Mouse (Mus musculus) hindbrain, embryonic 11.5 days (tissue): ENCODE results near the gene Klhl35. TPM values are rescaled to one million over a fixed set of nuclear protein-coding genes. Genes with fewer than 3 reads are reported as not detected.

ENCODE experiments used
- ATAC-seq: fragments of 200-750 bp; cut with Nextera tagmentation; 2 replicates; pipeline ENCODE4 v1.8.0; 2017; ENCODE audit warnings: mild to moderate bottlenecking, moderate TSS enrichment, moderate library complexity; ENCODE audit not compliant: low FRiP score
- DNase-seq: peaks from one replicate; pipeline ENCODE4 v3.0.0-alpha.2; 2015; ENCODE audit warnings: low spot score
- H3K27ac ChIP-seq: fragments of 300-500 bp; sonication (generic); 2 replicates; pipeline ENCODE4 v1.5.1; 2014; ENCODE audit warnings: mild to moderate bottlenecking, low read depth, low read length
- H3K27me3 ChIP-seq: fragments of 300-500 bp; sonication (generic); 2 replicates; pipeline ENCODE4 v1.6.1; 2014; ENCODE audit warnings: mild to moderate bottlenecking, low read length, moderate library complexity, mixed read lengths; ENCODE audit not compliant: control insufficient read depth, insufficient read depth
- H3K36me3 ChIP-seq: fragments of 300-500 bp; sonication (generic); 2 replicates; pipeline ENCODE4 v1.6.1; 2014; ENCODE audit warnings: mild to moderate bottlenecking, low read length, moderate library complexity, mixed read lengths; ENCODE audit not compliant: control insufficient read depth, insufficient read depth
- H3K4me1 ChIP-seq: fragments of 300-500 bp; sonication (generic); replicated peaks from 2 replicates; pipeline ENCODE4 v1.6.1; 2014; ENCODE audit warnings: low read length, mixed read lengths; ENCODE audit not compliant: control insufficient read depth, insufficient read depth
- H3K4me2 ChIP-seq: fragments of 300-500 bp; sonication (generic); replicated peaks from 2 replicates; pipeline ENCODE4 v1.6.1; 2014; ENCODE audit warnings: mild to moderate bottlenecking, low read depth, low read length
- H3K4me3 ChIP-seq: fragments of 300-500 bp; sonication (generic); 2 replicates; pipeline ENCODE4 v1.5.1; 2014; ENCODE audit warnings: low read depth, low read length
- H3K9ac ChIP-seq: fragments of 300-500 bp; sonication (generic); 2 replicates; pipeline ENCODE4 v1.6.1; 2014; ENCODE audit warnings: low read depth, low read length
- H3K9me3 ChIP-seq: fragments of 300-500 bp; sonication (generic); 2 replicates; pipeline ENCODE4 v1.6.1; 2016; ENCODE audit warnings: low read length; ENCODE audit not compliant: control insufficient read depth
- WGBS: fragments of 180-500 bp; shearing (Covaris S2); extraction: QIAGEN DNeasy Blood & Tissue Kit; methylation state at CpG from one replicate; pipeline ENCODE4 v1.1.7; 2014; 5-methylcytosine and 5-hydroxymethylcytosine counted together
- polyA plus RNA-seq: library from polyadenylated mRNA; unstranded; fragments of >200 nt; fragmentation: Nextera tagmentation; extraction: Ambion mirVana; gene quantifications from 2 replicates; pipeline ENCODE4 v1.2.1, GENCODE M21; 2014

The Klhl35 gene
- polyA plus RNA-seq, 1 experiment from 2014 or later = 30.3 TPM

DNA sequence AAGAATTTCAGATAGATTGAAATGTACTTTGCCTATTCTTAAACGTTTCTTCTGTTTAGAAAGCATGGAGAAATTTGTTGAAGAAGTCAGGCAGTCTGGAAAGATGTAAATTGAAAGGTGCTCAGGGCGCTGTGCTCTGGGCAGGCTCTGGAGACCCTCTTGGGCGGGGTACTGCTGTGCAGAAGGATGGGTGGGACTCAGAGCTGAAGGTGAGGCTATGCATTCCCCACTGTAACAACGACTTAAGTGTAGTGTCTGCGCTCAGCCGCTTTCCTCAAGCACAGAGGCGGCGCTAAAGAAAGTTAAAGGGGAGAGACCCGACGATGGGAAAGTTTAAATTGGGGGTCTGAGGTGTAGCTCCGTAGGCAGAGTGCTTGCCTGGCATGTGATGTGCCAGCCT, 35.6 kb upstream of the Klhl35 start:
- Histone ChIP-seq H3K9ac (no peak overlapping the region), H3K4me1 (no peaks in the 10 kb centered on the region; the same call in 1 of the 2 replicates), H3K27ac (no peak overlapping the region), H3K9me3 (no peaks in the 10 kb centered on the region), H3K4me2 (no peak overlapping the region), H3K4me3 (no peak overlapping the region), H3K27me3 (no peaks in the 10 kb centered on the region), H3K36me3 (no peaks in the 10 kb centered on the region)
- WGBS = 77% methylated on average over 11 of the region's 11 CpGs
- DNase-seq (no peak), ATAC-seq (no peak)

GRCm38 (mm10) chr7:99432248-99432647, 33.6 kb upstream of the Klhl35 start:
- Histone ChIP-seq H3K4me2 (no peak overlapping the region), H3K9ac (no peak overlapping the region), H3K4me3 (no peak overlapping the region), H3K4me1 (peaks cover 7% of the 10 kb centered on the region), H3K27ac (no peak overlapping the region), H3K27me3 (no peaks in the 10 kb centered on the region), H3K36me3 (no peaks in the 10 kb centered on the region), H3K9me3 (no peaks in the 10 kb centered on the region)
- DNase-seq (no peak), ATAC-seq (no peak; the same call in 1 of the 2 replicates)
- 74% methylated on average over 14 of the region's 14 CpGs for WGBS

- Histone ChIP-seq H3K9ac (no peak overlapping the region), H3K27ac (no peak overlapping the region)
- WGBS = 88% methylated on average over 6 of the region's 6 CpGs
Measured at GRCm38 (mm10) chr7:99432863-99433262, 32.9 kb upstream of the Klhl35 start.

DNA sequence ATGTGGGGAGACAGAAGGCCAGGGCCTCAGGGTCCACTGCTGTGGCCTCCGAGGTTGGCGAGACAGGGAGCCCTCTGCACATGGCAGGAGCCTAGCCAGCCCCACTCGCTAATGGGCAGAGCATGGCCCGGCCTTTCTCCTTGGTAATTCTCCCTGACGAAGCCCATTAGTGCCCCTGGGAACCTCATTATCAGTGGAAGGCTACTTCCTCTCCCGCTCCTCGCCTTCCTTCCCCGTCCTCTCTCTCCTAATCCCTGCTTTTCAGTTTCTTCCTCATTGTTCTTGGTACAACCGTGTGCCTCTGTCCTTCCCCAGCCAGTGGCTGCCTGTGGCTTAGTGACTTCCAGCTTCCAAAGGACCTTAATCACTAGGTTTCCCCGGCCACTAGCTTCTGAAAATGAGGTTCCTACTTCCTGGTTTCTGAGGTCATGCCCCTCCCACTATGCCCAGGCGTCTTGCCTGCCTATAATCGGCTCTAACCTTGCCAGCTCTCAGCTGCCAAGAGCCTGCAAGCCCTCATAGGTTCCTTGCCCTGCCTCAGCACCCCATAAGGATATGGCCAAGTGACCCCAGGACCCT, 31.0 kb upstream of the Klhl35 start:
- Histone ChIP-seq H3K4me2 (no peak overlapping the region), H3K4me1 (peaks cover 7% of the 10 kb centered on the region), H3K27ac (no peak overlapping the region), H3K36me3 (no peaks in the 10 kb centered on the region), H3K27me3 (no peaks in the 10 kb centered on the region), H3K9me3 (no peaks in the 10 kb centered on the region), H3K4me3 (no peak overlapping the region), H3K9ac (no peak overlapping the region)
- WGBS = 52% methylated on average over 12 of the region's 12 CpGs
- ATAC-seq (no peak), DNase-seq (no peak)

More at GRCm38 (mm10) chr7:99432863-99433262, 32.9 kb upstream of the Klhl35 start:
- Histone ChIP-seq H3K36me3 (no peaks in the 10 kb centered on the region), H3K27me3 (no peaks in the 10 kb centered on the region), H3K4me3 (no peak overlapping the region), H3K9me3 (no peaks in the 10 kb centered on the region), H3K4me2 (no peak overlapping the region), H3K4me1 (peaks cover 7% of the 10 kb centered on the region)
- ATAC-seq (no peak), DNase-seq (no peak)

DNA sequence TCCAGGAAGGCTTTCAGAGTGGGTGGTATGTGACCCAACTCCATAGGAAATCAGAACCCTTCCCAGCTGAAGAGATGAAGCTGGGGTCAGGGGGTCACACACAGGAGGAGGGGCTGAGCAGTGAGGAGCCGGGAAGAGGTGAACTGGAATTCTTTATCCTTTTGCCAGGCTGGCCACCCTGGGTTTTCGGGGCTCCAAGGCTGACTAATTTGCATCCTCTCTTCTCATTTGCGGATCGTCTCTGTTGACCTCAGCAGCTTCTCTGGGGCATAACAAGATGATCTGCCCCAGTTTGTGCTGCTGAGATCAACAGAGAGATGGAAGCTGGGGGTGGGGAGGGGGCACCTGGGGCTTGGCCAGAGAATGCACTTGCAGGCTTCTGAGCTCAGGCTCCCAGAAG, 29.3 kb upstream of the Klhl35 start:
- peak overlapping the region; percentile 56; the same call in 1 of the 2 replicates for H3K27ac ChIP-seq
- WGBS = 3% methylated on average over 4 of the region's 4 CpGs

GRCm38 (mm10) chr7:99438881-99439280, 26.9 kb upstream of the Klhl35 start:
- ATAC-seq = no peak
- Histone ChIP-seq H3K27me3 (no peaks in the 10 kb centered on the region), H3K36me3 (no peaks in the 10 kb centered on the region), H3K4me2 (no peak overlapping the region), H3K4me3 (no peak overlapping the region), H3K9ac (no peak overlapping the region), H3K4me1 (peaks cover 7% of the 10 kb centered on the region), H3K27ac (no peak overlapping the region), H3K9me3 (no peaks in the 10 kb centered on the region)
- no peak for DNase-seq
- WGBS = 68% methylated on average over 10 of the region's 10 CpGs

More for the DNA sequence above, 29.3 kb upstream of the Klhl35 start:
- Histone ChIP-seq H3K9ac (no peak overlapping the region), H3K4me2 (no peak overlapping the region), H3K4me3 (no peak overlapping the region), H3K4me1 (peaks cover 7% of the 10 kb centered on the region), H3K9me3 (no peaks in the 10 kb centered on the region), H3K27me3 (no peaks in the 10 kb centered on the region), H3K36me3 (no peaks in the 10 kb centered on the region)
- no peak for ATAC-seq
- DNase-seq = peak; percentile 21

- no peak overlapping the region for H3K4me2 ChIP-seq
- no peak overlapping the region for H3K27ac ChIP-seq
- H3K36me3 ChIP-seq = no peaks in the 10 kb centered on the region
- no peak overlapping the region for H3K4me3 ChIP-seq
- ATAC-seq (no peak), DNase-seq (peak; percentile 19)
- no peaks in the 10 kb centered on the region for H3K27me3 ChIP-seq
- 0 out of 2 replicates have a peak overlapping the region, but pooled peaks have one; percentile 12 for H3K9ac ChIP-seq
- no peaks in the 10 kb centered on the region for H3K9me3 ChIP-seq
- 33% methylated on average over 6 of the region's 6 CpGs for WGBS
- H3K4me1 ChIP-seq = peaks cover 7% of the 10 kb centered on the region
Measured at GRCm38 (mm10) chr7:99441534-99442072, 24.2 kb upstream of the Klhl35 start.

DNA sequence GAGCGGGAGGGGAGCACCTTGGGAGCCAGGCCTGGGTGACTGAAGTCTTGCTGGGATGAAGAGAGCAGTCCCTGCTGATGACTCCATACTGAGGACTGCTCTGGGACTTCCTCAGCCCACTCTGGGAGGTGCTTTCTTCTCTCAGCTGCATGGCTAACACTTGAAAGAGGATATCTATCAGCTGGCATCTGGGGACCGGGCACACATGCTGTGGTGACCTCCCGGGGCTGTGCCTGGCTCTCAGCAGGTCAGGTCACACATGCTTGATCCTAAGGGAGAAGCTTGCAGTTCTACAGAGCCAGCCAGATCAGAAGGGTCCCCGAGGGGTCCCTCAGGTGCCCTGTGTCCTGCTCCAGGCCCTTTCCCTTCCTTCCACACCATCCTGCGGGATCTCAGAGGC, 22.6 kb upstream of the Klhl35 start:
- H3K4me1 ChIP-seq = peaks cover 3% of the 10 kb centered on the region; the same call in 1 of the 2 replicates
- H3K27ac ChIP-seq = no peak overlapping the region
- H3K4me3 ChIP-seq = no peak overlapping the region
- H3K27me3 ChIP-seq = no peaks in the 10 kb centered on the region
- no peak overlapping the region for H3K4me2 ChIP-seq
- no peak overlapping the region for H3K9ac ChIP-seq
- no peaks in the 10 kb centered on the region for H3K36me3 ChIP-seq
- WGBS = 59% methylated on average over 5 of the region's 5 CpGs
- no peaks in the 10 kb centered on the region for H3K9me3 ChIP-seq
- no peak for ATAC-seq
- no peak for DNase-seq

DNA sequence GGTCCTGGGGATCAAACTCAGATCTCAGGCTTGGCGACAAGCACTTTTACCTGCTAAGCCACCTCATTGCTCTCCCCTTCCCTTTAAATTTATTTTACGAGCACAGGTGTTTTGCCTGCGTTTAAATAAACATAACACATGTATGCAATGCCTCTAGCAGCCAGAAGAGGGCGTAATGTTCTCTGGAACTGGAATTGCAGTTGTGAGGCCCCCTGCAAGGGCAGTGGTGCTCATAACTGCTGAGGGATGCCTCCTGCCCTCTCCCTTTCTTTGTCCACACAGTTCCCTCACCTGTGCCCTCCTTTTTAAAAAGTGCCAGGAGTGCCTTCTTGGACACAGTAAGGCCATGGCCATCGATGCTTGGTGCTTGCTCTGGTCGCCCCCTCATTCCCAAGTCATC, 21.8 kb upstream of the Klhl35 start:
- Histone ChIP-seq H3K9me3 (no peaks in the 10 kb centered on the region), H3K27me3 (no peaks in the 10 kb centered on the region), H3K4me3 (no peak overlapping the region), H3K36me3 (no peaks in the 10 kb centered on the region), H3K9ac (no peak overlapping the region), H3K27ac (no peak overlapping the region), H3K4me2 (no peak overlapping the region), H3K4me1 (peaks cover 5% of the 10 kb centered on the region; the same call in 1 of the 2 replicates)
- ATAC-seq = no peak
- 68% methylated on average over 6 of the region's 6 CpGs for WGBS
- DNase-seq = no peak
